Mouse (Mus musculus) midbrain, embryonic 16.5 days (tissue): Measurements from ENCODE around the gene Abcc8. TPM values are rescaled to one million over a fixed set of nuclear protein-coding genes. Genes with fewer than 3 reads are reported as not detected.
A peak's percentile ranks its signal among the peaks of the same experiment; 100 is the strongest.

Source experiments
- ATAC-seq: fragments of 200-750 bp; cut with Nextera tagmentation; 2 replicates; pipeline ENCODE4 v1.8.0; 2017; ENCODE audit warnings: moderate TSS enrichment
- H3K27ac ChIP-seq: fragments of 300-500 bp; sonication (generic); 2 replicates; pipeline ENCODE4 v1.5.1; 2014; ENCODE audit warnings: mild to moderate bottlenecking, low read length, mixed read lengths
- H3K27me3 ChIP-seq: fragments of 300-500 bp; sonication (generic); 2 replicates; pipeline ENCODE4 v1.6.1; 2014; ENCODE audit warnings: low read depth, low read length, mixed read lengths; ENCODE audit not compliant: control insufficient read depth, insufficient read depth
- H3K36me3 ChIP-seq: fragments of 300-500 bp; sonication (generic); 2 replicates; pipeline ENCODE4 v1.6.1; 2014; ENCODE audit warnings: mild to moderate bottlenecking, low read length, moderate library complexity, mixed read lengths; ENCODE audit not compliant: control insufficient read depth, insufficient read depth
- H3K4me1 ChIP-seq: fragments of 300-500 bp; sonication (generic); 2 replicates; pipeline ENCODE4 v1.6.1; 2014; ENCODE audit warnings: mild to moderate bottlenecking, low read length, mixed read lengths; ENCODE audit not compliant: control insufficient read depth, insufficient read depth
- H3K4me2 ChIP-seq: fragments of 300-500 bp; sonication (generic); 2 replicates; pipeline ENCODE4 v1.6.1; 2014; ENCODE audit warnings: mild to moderate bottlenecking, low read length, mixed read lengths
- H3K4me3 ChIP-seq: fragments of 300-500 bp; sonication (generic); 2 replicates; pipeline ENCODE4 v1.5.1; 2014; ENCODE audit warnings: low read depth, mild to moderate bottlenecking, low read length, moderate library complexity, mixed read lengths
- H3K9ac ChIP-seq: fragments of 300-500 bp; sonication (generic); 2 replicates; pipeline ENCODE4 v1.6.1; 2014; ENCODE audit warnings: low read depth, low read length, mixed read lengths
- H3K9me3 ChIP-seq: fragments of 300-500 bp; sonication (generic); replicated peaks from 2 replicates; pipeline ENCODE4 v1.6.1; 2014; ENCODE audit warnings: mild to moderate bottlenecking, low read length, mixed read lengths; ENCODE audit not compliant: control insufficient read depth, poor library complexity, severe bottlenecking
- WGBS: fragments of 180-500 bp; shearing (Covaris S2); extraction: QIAGEN DNeasy Blood & Tissue Kit; methylation state at CpG from one replicate; pipeline ENCODE4 v1.1.7; 2014; 5-methylcytosine and 5-hydroxymethylcytosine counted together
- polyA plus RNA-seq: library from polyadenylated mRNA; unstranded; fragments of >200 nt; fragmentation: Nextera tagmentation; extraction: Ambion mirVana; gene quantifications from 2 replicates; pipeline ENCODE4 v1.2.1, GENCODE M21; 2015

Abcc8 gene
- polyA plus RNA-seq, 1 experiment from 2014 or later, result 9.6 TPM

DNA sequence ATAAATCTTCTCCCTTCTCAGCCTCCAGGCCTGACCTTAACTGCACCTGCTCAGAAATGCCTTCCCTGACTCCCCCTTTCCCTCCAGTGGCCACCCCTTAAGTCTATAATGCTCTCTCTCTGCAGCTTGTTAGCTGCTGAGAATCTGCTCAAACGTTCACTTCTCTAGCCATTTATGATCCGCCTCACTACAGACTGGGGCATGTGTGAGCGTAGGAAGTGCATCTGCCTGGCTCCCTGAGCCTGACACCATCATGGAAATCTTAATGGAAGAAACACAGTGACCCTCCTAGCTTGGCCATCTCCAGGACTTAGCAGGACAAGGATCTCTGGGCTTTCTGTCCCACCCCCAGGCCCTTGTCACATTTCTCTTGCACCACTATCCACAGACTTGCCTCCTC lies 69.8 kb downstream of the Abcc8 start:
- no peak overlapping the region for H3K4me2 ChIP-seq
- no peak overlapping the region for H3K4me3 ChIP-seq
- H3K27me3 ChIP-seq, result no peaks in the 10 kb centered on the region; the same call in 1 of the 2 replicates
- WGBS, result 60% methylated on average over 3 of the region's 3 CpGs
- H3K9ac ChIP-seq, result no peak overlapping the region
- H3K9me3 ChIP-seq, result no peaks in the 10 kb centered on the region
- H3K36me3 ChIP-seq, result no peaks in the 10 kb centered on the region
- no peak for ATAC-seq
- H3K27ac ChIP-seq, result no peak overlapping the region
- peaks cover 7% of the 10 kb centered on the region for H3K4me1 ChIP-seq

DNA sequence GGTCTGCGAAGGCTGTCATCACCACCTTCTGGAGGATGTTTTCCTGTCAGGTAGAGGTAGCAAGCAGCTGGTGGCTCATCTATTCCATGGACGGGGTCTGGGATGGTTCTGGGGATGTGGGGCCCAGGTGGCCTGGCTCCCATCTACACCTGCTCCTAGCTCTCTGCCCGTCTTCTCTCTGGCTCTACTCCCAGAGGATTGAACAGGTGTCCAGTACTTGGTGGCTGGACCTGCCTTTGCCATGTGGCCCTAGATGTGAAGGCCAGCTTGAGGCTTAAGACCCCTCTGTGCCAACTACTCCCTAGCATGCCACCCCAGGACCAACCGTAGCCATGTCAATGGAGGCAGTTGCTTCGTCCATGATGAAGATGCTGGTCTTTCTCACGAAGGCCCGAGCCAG lies 74.3 kb downstream of the Abcc8 start:
- H3K9me3 ChIP-seq, result no peaks in the 10 kb centered on the region
- 92% methylated on average over 7 of the region's 7 CpGs for WGBS
- no peak overlapping the region for H3K4me3 ChIP-seq
- 0 out of 2 replicates have a peak, but pooled peaks cover 2% of the 10 kb centered on the region for H3K4me1 ChIP-seq
- H3K27me3 ChIP-seq, result no peaks in the 10 kb centered on the region; the same call in 1 of the 2 replicates
- no peak overlapping the region for H3K27ac ChIP-seq
- no peak for ATAC-seq
- H3K4me2 ChIP-seq, result no peak overlapping the region
- no peaks in the 10 kb centered on the region for H3K36me3 ChIP-seq
- H3K9ac ChIP-seq, result no peak overlapping the region

DNA sequence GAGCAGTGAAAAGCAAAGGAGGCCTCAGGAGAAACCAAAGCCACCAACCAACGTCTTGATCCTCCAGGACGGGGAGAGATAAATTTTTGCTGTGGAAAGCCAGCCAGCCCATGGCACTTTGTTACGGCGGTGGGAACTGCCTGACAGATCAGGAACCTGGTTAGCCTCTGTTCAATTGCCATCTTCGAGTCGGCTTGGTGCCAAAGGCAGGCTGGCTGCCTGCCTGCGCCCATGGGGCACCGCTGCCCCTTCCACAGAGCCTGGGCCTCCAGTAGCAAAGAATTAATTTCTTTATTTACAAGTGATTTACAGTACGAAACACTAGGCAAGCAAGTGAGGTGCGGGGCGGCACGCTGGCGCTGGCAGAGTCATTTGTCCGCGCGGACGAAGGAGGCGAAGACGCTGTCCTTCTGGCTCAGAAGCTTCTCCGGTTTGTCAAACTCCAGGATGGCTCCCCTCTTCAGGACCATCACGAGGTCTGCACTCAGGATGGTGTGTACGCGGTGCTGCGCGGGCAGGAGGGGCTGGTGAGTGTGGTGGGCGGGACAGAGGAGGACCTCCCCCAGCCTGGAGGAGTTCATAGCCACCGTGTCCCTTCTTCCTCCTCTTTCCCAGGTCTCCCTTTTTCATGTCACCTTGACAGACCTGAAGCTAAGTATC lies 75.4 kb downstream of the Abcc8 start:
- Histone ChIP-seq H3K9ac (no peak overlapping the region), H3K4me1 (peaks cover 7% of the 10 kb centered on the region; the same call in 1 of the 2 replicates), H3K27ac (peak overlapping the region; percentile 3; the same call in 1 of the 2 replicates), H3K27me3 (no peaks in the 10 kb centered on the region; the same call in 1 of the 2 replicates), H3K36me3 (no peaks in the 10 kb centered on the region), H3K4me3 (no peak overlapping the region), H3K9me3 (no peaks in the 10 kb centered on the region), H3K4me2 (no peak overlapping the region)
- no peak for ATAC-seq
- WGBS, result 75% methylated on average over 27 of the region's 27 CpGs

DNA sequence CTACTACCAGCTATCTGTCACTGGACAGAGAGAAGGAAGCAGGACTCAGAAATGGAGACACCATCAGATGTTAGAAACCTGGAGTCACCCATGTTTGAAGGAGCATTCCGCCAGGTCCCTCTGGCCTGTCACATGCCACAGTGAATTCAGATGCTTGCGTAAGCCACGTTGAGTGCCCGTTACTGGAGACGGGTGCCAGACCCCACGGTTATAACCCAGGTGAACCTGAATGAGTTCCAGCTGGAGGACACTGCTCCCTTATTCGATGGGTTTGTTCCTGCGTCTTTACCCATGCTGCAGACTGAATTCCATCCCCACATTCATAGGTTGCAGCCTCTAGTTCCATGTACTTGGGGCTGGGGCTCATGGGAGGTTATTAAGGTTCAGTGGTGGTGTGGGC lies 76.1 kb downstream of the Abcc8 start:
- H3K9ac ChIP-seq, result no peak overlapping the region
- no peak overlapping the region for H3K4me3 ChIP-seq
- no peaks in the 10 kb centered on the region for H3K9me3 ChIP-seq
- no peak for ATAC-seq
- peaks cover 7% of the 10 kb centered on the region; the same call in 1 of the 2 replicates for H3K4me1 ChIP-seq
- 0 out of 2 replicates have a peak overlapping the region, but pooled peaks have one; percentile 3 for H3K27ac ChIP-seq
- H3K27me3 ChIP-seq, result no peaks in the 10 kb centered on the region; the same call in 1 of the 2 replicates
- H3K4me2 ChIP-seq, result no peak overlapping the region
- no peaks in the 10 kb centered on the region for H3K36me3 ChIP-seq
- 88% methylated on average over 8 of the region's 8 CpGs for WGBS

DNA sequence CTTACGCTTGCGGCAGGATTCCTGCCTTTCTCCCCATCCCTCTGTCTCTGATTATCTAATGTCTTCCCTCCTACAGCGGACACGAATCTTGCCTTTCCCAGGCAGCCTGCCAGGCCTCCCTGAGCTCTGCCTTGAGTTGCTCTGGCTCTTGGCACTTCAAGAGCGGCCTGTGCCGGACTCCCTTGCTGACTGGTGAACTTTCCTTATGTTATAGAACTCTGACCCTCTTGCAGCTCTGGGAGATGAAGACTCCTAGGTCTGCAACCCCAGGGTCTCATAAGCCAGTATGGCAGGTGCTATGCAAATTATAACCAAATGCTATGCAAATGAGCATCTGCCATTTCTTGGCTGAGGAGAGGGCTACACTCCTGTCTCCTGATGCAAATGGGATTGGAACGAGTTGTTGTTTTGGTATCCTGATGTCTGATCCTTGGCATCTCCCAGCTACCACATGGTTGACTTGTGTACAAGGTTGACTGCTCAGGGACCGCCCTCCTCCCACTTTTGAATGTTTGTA lies 76.7 kb downstream of the Abcc8 start:
- H3K36me3 ChIP-seq, result no peaks in the 10 kb centered on the region
- H3K9ac ChIP-seq, result no peak overlapping the region
- no peaks in the 10 kb centered on the region for H3K9me3 ChIP-seq
- H3K27me3 ChIP-seq, result no peaks in the 10 kb centered on the region
- WGBS, result 66% methylated on average over 8 of the region's 8 CpGs
- H3K4me1 ChIP-seq, result peaks cover 7% of the 10 kb centered on the region; the same call in 1 of the 2 replicates
- ATAC-seq, result no peak
- peak overlapping the region; percentile 24; the same call in 1 of the 2 replicates for H3K27ac ChIP-seq
- H3K4me2 ChIP-seq, result no peak overlapping the region
- no peak overlapping the region for H3K4me3 ChIP-seq

DNA sequence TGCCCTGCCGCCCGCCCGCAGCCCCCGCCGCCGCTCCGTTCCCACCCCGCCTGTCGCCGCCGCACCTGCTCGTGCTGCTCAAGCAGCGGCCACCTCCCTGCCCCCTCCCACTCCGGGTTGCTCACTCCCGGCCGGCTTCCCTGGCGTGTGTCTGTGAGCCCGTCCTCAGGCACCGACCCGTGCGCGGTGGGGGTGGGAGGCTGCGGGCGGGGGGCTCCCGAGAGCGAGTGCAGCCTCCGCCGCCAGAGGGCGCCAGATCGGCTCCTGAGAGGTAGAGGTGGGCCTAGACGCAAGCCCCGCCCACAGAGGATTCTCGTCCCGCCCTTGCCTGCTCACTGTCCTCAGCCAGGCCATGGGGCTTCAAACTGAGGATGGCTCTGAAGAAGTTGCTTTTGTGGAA lies 79.3 kb downstream of the Abcc8 start, which contains the start of gene Kcnj11:
TSS of gene Kcnj11 (minus strand) at position 202 of the 400 bp plus-strand sequence.
- peak within 1 kb of the TSS; percentile 69 for H3K4me2 ChIP-seq
- H3K9me3 ChIP-seq, result no peaks in the 10 kb centered on the region
- peaks cover 10% of the 10 kb centered on the region for H3K4me1 ChIP-seq
- peak within 1 kb of the TSS; percentile 45 for H3K27ac ChIP-seq
- peak; percentile 79 for ATAC-seq
- H3K4me3 ChIP-seq, result peak within 1 kb of the TSS; percentile 73
- H3K9ac ChIP-seq, result peak within 1 kb of the TSS; percentile 86
- 1% methylated on average over 19 of the region's 34 CpGs for WGBS
- H3K36me3 ChIP-seq, result no peaks in the 10 kb centered on the region
- peaks cover 3% of the 10 kb centered on the region; the same call in 1 of the 2 replicates for H3K27me3 ChIP-seq

DNA sequence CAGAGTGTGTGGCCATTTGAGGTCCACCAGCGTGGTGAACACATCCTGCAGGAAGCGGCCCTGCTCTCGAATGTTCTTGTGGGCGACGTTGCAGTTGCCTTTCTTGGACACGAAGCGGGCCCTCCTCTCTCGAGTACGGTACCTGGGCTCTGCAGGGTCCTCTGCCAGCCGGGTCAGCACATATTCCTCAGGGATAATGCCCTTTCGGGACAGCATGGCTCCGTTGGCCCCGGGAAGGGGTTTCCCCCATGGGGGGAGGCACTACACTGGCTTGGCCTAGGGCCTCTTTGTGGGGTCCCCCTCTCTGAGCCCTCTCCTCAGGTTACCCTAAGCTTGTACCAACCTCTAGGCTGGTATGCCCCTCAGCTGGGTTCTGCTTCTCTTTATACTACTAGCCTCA lies 80.2 kb downstream of the Abcc8 start:
- H3K4me3 ChIP-seq, result peak overlapping the region; percentile 73
- peak overlapping the region; percentile 69 for H3K4me2 ChIP-seq
- peaks cover 11% of the 10 kb centered on the region for H3K27me3 ChIP-seq
- H3K4me1 ChIP-seq, result peaks cover 10% of the 10 kb centered on the region
- 85% methylated on average over 13 of the region's 13 CpGs for WGBS
- H3K9me3 ChIP-seq, result no peaks in the 10 kb centered on the region
- no peak overlapping the region for H3K27ac ChIP-seq
- peak overlapping the region; percentile 86 for H3K9ac ChIP-seq
- no peaks in the 10 kb centered on the region for H3K36me3 ChIP-seq
- ATAC-seq, result no peak

DNA sequence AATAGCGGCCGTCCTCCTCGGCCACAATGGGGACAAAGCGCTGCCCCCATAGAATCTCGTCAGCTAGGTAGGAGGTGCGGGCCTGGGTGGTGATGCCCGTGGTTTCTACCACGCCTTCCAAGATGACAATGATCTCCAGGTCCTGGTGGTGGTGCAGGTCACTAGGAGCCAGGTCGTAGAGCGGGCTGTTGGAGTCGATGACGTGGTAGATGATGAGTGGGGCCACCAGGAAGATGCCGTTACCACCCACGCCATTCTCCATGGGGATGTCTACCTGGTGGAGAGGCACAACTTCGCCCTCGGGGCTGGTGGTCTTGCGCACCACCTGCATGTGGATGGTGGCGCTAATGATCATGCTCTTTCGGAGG lies 80.9 kb downstream of the Abcc8 start:
- WGBS, result 95% methylated on average over 19 of the region's 19 CpGs
- no peaks in the 10 kb centered on the region for H3K9me3 ChIP-seq
- peaks cover 10% of the 10 kb centered on the region for H3K4me1 ChIP-seq
- no peak overlapping the region for H3K4me3 ChIP-seq
- no peaks in the 10 kb centered on the region for H3K36me3 ChIP-seq
- H3K9ac ChIP-seq, result no peak overlapping the region
- H3K27ac ChIP-seq, result no peak overlapping the region
- H3K27me3 ChIP-seq, result peaks cover 11% of the 10 kb centered on the region
- no peak for ATAC-seq
- H3K4me2 ChIP-seq, result no peak overlapping the region

DNA sequence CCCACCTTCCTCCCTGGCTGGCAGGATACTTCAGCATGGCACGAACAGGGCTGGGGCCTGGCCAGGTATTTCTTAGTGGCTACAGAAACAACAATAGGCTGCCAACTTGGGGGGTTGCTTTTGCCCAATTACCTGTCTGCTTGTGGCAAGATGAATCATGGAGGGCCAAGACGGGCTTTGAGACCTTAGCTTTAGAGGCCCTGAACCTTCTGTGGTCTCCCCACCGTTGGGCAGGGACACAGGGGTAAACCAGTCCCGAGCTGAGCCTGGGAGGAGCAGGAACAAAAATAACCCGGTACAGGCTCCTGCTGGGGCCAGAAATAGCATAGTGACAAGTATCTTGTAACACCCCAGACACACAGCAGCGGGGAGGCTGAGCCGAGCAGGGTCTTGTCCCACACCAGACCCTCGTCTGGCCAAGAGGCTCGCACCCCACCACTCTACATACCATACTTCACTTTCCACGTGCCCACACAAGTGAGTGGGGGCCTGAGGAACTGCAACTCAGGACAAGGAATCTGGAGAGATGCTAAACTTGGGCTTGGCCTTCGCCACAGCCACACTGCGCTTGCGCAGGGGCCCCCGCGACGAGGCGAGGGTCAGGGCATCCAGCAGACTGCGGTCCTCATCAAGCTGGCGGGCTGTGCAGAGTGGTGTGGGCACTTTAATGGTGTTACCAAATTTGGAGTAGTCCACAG lies 81.5 kb downstream of the Abcc8 start:
- H3K9me3 ChIP-seq, result no peaks in the 10 kb centered on the region
- peaks cover 11% of the 10 kb centered on the region for H3K27me3 ChIP-seq
- WGBS, result 88% methylated on average over 19 of the region's 19 CpGs
- no peak overlapping the region for H3K27ac ChIP-seq
- ATAC-seq, result no peak
- H3K9ac ChIP-seq, result no peak overlapping the region
- peak overlapping the region; percentile 24; the same call in 1 of the 2 replicates for H3K4me2 ChIP-seq
- peaks cover 10% of the 10 kb centered on the region for H3K4me1 ChIP-seq
- no peak overlapping the region for H3K4me3 ChIP-seq
- H3K36me3 ChIP-seq, result no peaks in the 10 kb centered on the region
